In the genomic region with DNA sequence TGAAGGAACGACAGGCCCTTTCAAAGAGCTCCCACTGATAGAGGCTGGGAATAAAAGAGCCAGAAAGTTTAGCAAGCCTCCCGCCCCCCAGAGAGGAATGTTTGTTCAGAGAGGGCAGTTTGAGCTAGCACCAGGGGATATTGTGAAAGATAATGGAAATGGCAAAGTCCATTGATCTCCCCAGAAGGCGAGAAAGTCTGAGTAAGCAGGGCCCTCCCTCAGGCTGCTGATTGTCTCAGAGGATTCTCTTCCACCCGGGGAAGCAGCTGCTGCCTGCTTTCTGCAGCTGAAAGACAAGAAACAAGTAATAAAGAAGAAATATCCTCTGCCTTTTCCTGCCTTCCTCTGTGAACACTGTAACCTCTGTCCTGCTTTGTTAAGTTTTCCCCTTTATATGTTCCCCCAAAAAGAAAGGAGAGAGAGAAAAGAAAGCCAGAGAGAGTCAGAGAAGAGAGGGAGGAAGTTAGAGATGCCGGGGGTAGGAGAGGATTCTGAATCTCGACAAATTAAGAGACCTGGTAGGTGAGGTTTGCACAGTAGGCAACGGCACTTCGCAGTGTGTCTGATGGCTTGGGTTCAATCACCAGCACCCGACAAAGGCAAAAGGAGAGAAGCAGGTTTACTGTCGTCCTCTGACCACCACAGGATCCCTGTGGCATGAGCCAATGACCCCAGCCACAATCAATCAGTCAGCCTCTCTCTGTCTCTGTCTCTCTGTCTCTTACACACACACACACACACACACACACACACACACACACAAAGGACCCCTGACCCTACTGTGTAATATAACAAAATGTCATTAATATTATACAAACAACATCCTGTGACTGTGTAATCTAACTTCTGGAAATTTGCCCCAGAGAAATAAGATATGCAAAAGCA, we compare ENCODE assay signal across 7 mouse cellular contexts. TPM values are rescaled to one million over a fixed set of nuclear protein-coding genes. Genes with fewer than 3 reads are reported as not detected.
DNase-seq lines count a peak whose midpoint lies in the region; ATAC-seq and TF ChIP-seq lines count a peak whose summit lies in the region.

No protein-coding gene starts in this region.

- no peaks in the 10 kb centered on the region for H3K27me3 ChIP-seq in stomach, embryonic 14.5 days (ENCODE audit: control insufficient read depth, insufficient read depth, low read length)
- no peaks in the 10 kb centered on the region for H3K27me3 ChIP-seq in stomach, postnatal 0 days (ENCODE audit: control insufficient read depth, insufficient read depth, low read length)
- no peaks in the 10 kb centered on the region for H3K27me3 ChIP-seq in hindbrain, embryonic 12.5 days
- H3K27me3 ChIP-seq in liver, embryonic 13.5 days: no peaks in the 10 kb centered on the region

- no peaks in the 10 kb centered on the region for H3K36me3 ChIP-seq in stomach, embryonic 14.5 days (ENCODE audit: control insufficient read depth, insufficient read depth, low read length)
- no peaks in the 10 kb centered on the region for H3K36me3 ChIP-seq in stomach, postnatal 0 days (ENCODE audit: control insufficient read depth, insufficient read depth, low read length)
- no peaks in the 10 kb centered on the region for H3K36me3 ChIP-seq in hindbrain, embryonic 12.5 days
- no peaks in the 10 kb centered on the region for H3K36me3 ChIP-seq in liver, embryonic 13.5 days

- H3K9ac ChIP-seq in stomach, embryonic 14.5 days (replicated peaks; ENCODE audit: low read depth, low read length): no peak overlapping the region
- no peak overlapping the region for H3K9ac ChIP-seq in stomach, postnatal 0 days (ENCODE audit: low read length)
- peak overlapping the region; percentile 10 for H3K9ac ChIP-seq in hindbrain, embryonic 12.5 days
- peak overlapping the region; percentile 29; the same call in 1 of the 2 replicates for H3K9ac ChIP-seq in liver, embryonic 13.5 days

- peaks cover 49% of the 10 kb centered on the region for H3K4me1 ChIP-seq in stomach, embryonic 14.5 days (ENCODE audit: control insufficient read depth, insufficient read depth, low read length)
- H3K4me1 ChIP-seq in stomach, postnatal 0 days (replicated peaks; ENCODE audit: control insufficient read depth, insufficient read depth): peaks cover 7% of the 10 kb centered on the region
- peaks cover 55% of the 10 kb centered on the region for H3K4me1 ChIP-seq in hindbrain, embryonic 12.5 days
- peaks cover 68% of the 10 kb centered on the region for H3K4me1 ChIP-seq in liver, embryonic 13.5 days (replicated peaks)

- no peak for DNase-seq in stomach, postnatal 0 days (ENCODE audit: low spot score)
- DNase-seq in liver, embryonic 13.5 days: no peak
- no peak for DNase-seq in layer of hippocampus, postnatal 36 days
- no peak for DNase-seq in thymus, postnatal 14 days
- DNase-seq in spleen, adult 18-20 months: no peak

- H3K27ac ChIP-seq in stomach, embryonic 14.5 days (ENCODE audit: low read length): peak overlapping the region; percentile 76
- H3K27ac ChIP-seq in stomach, postnatal 0 days (replicated peaks): no peak overlapping the region
- H3K27ac ChIP-seq in hindbrain, embryonic 12.5 days: peak overlapping the region; percentile 75
- peak overlapping the region; percentile 73 for H3K27ac ChIP-seq in liver, embryonic 13.5 days

- no peaks in the 10 kb centered on the region for H3K9me3 ChIP-seq in stomach, embryonic 14.5 days (ENCODE audit: control insufficient read depth, low read depth, low read length)
- H3K9me3 ChIP-seq in stomach, postnatal 0 days (ENCODE audit: control insufficient read depth, low read length): no peaks in the 10 kb centered on the region
- no peaks in the 10 kb centered on the region for H3K9me3 ChIP-seq in hindbrain, embryonic 12.5 days (replicated peaks)
- no peaks in the 10 kb centered on the region for H3K9me3 ChIP-seq in liver, embryonic 13.5 days (replicated peaks)

- no peak for TF ChIP-seq EP300 in stomach, postnatal 0 days (optimal IDR thresholded peaks at IDR 0.05)

- TF ChIP-seq CTCF in stomach, postnatal 0 days (IDR thresholded peaks at IDR 0.05; ENCODE audit: low read depth): no peak

- 11% methylated on average over 10 of the region's 10 CpGs for WGBS in stomach, embryonic 14.5 days
- WGBS in stomach, postnatal 0 days: 30% methylated on average over 10 of the region's 10 CpGs
- 2% methylated on average over 10 of the region's 10 CpGs for WGBS in hindbrain, embryonic 12.5 days
- WGBS in liver, embryonic 13.5 days (ENCODE audit: insufficient replicate concordance): 28% methylated on average over 10 of the region's 10 CpGs

- H3K4me3 ChIP-seq in stomach, embryonic 14.5 days (ENCODE audit: low read depth, low read length): no peak overlapping the region
- H3K4me3 ChIP-seq in stomach, postnatal 0 days (ENCODE audit: low read depth, low read length): no peak overlapping the region
- H3K4me3 ChIP-seq in hindbrain, embryonic 12.5 days: no peak overlapping the region
- no peak overlapping the region for H3K4me3 ChIP-seq in liver, embryonic 13.5 days (replicated peaks)

- H3K4me2 ChIP-seq in stomach, embryonic 14.5 days (replicated peaks; ENCODE audit: low read depth, low read length): 0 out of 2 replicates have a peak overlapping the region, but pooled peaks have one; percentile 2
- H3K4me2 ChIP-seq in stomach, postnatal 0 days (replicated peaks; ENCODE audit: low read depth): no peak overlapping the region
- H3K4me2 ChIP-seq in hindbrain, embryonic 12.5 days (replicated peaks): peak overlapping the region; percentile 5; the same call in 1 of the 2 replicates
- H3K4me2 ChIP-seq in liver, embryonic 13.5 days: no peak overlapping the region

- ATAC-seq in stomach, embryonic 14.5 days (ENCODE audit: insufficient number of reproducible peaks, insufficient read depth, low FRiP score, low read depth): no peak
- ATAC-seq in stomach, postnatal 0 days (ENCODE audit: low FRiP score, low TSS enrichment): no peak
- ATAC-seq in hindbrain, embryonic 12.5 days (ENCODE audit: low FRiP score): peak; percentile 41; the same call in 1 of the 2 replicates
- 0 out of 2 replicates have a peak, but pooled peaks have one; percentile 19 for ATAC-seq in liver, embryonic 13.5 days (ENCODE audit: low read depth)

RNA-seq across cellular contexts. Expression of gene Sec22b, which starts 38.9 kb away (rescaled TPM):
- polyA plus RNA-seq in stomach, embryonic 14.5 days (2014; fragmentation: Nextera tagmentation; extraction: Ambion mirVana): 159 and 173 TPM in 2 replicates
- polyA plus RNA-seq in stomach, postnatal 0 days (2015; fragmentation: Nextera tagmentation; extraction: Ambion mirVana): 88.6 and 90.6 TPM in 2 replicates
- 104 and 114 TPM in 2 replicates for polyA plus RNA-seq in hindbrain, embryonic 12.5 days (2016; fragmentation: Nextera tagmentation; extraction: Ambion mirVana)
- 60.8 and 67.3 TPM in 2 replicates for polyA plus RNA-seq in liver, embryonic 13.5 days (2015; fragmentation: Nextera tagmentation; extraction: Ambion mirVana)
- total RNA-seq in layer of hippocampus, postnatal 36 days (2021): 10 to 100 TPM; 79.1 to 83.4 TPM

RNA-seq across cellular contexts. Expression of gene Pde4dip, which starts 51.4 kb away (rescaled TPM):
- polyA plus RNA-seq in stomach, embryonic 14.5 days (2014; fragmentation: Nextera tagmentation; extraction: Ambion mirVana): 27.1 and 29.5 TPM in 2 replicates
- 9.3 and 9.9 TPM in 2 replicates for polyA plus RNA-seq in stomach, postnatal 0 days (2015; fragmentation: Nextera tagmentation; extraction: Ambion mirVana)
- polyA plus RNA-seq in hindbrain, embryonic 12.5 days (2016; fragmentation: Nextera tagmentation; extraction: Ambion mirVana): 50.7 and 54.9 TPM in 2 replicates
- polyA plus RNA-seq in liver, embryonic 13.5 days (2015; fragmentation: Nextera tagmentation; extraction: Ambion mirVana): 5.8 and 7.5 TPM in 2 replicates
- total RNA-seq in layer of hippocampus, postnatal 36 days (2021): 100 to 1,000 TPM; 223 to 235 TPM

Comparison
In these comparisons a context has a peak if more than half of its experiments do, and no peak if none do; other contexts are left out.
1. H3K4me2 ChIP-seq: peak in stomach, embryonic 14.5 days (single experiment) and hindbrain, embryonic 12.5 days (single experiment); none in stomach, postnatal 0 days (single experiment) and liver, embryonic 13.5 days (single experiment).
2. ATAC-seq: peak in hindbrain, embryonic 12.5 days (single experiment) and liver, embryonic 13.5 days (single experiment); none in stomach, embryonic 14.5 days (single experiment) and stomach, postnatal 0 days (single experiment).
3. H3K9ac ChIP-seq: peak in hindbrain, embryonic 12.5 days (single experiment) and liver, embryonic 13.5 days (single experiment); none in stomach, embryonic 14.5 days (single experiment) and stomach, postnatal 0 days (single experiment).